ENCODE assay signal across 16 mouse cellular contexts in the genomic region with DNA sequence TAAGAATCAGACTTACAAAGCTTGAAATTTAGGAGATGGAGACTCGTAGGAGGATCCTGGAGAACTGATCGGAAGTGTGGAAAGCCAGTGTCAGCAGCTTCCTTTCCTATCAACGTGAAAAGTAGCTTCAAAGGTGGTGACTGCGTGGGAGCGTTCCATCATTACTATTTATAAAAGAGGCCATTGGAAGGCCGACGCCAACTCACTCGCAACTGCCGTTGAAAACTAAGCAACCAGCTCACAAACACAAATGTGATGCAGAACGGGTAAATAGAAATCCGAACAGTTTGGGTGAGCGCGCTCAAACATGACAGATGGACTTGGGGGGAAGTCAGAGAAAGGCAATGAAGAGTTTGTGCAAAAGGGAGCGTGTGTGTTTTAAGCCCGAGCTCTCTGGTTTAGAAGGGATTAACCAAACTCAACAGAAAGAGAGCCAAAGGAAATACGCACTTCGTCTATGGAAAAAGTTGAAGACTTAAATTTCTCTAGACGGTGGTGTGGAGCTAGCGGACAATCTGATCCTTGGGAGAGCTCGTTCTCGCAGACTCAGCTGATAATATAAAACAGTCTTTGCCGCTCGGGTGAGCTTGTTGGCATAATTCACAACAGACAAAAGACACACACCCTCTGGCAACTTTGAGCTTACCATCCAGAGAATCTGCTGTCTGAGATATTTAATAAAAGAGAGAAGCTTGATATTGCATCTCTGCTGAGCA. TPM values are rescaled to one million over a fixed set of nuclear protein-coding genes. Genes with fewer than 3 reads are reported as not detected.
DNase-seq lines count a peak whose midpoint lies in the region; ATAC-seq lines count a peak whose summit lies in the region.
"Had no signal": no experiment of that assay in that cellular context is flagged by ENCODE, and none has a peak within 500 bp of the region (broad histone marks: within the 10 kb centered on the region; RNA-seq: fewer than 3 reads in every experiment).

No protein-coding gene starts in this region.

- H3K27me3 ChIP-seq in kidney, embryonic 15.5 days = no peaks in the 10 kb centered on the region
- H3K27me3 ChIP-seq in midbrain, embryonic 14.5 days (ENCODE audit: control insufficient read depth, insufficient read depth, low read length) = no peaks in the 10 kb centered on the region
- H3K27me3 ChIP-seq: hindbrain, embryonic 12.5 days; liver, embryonic 12.5 days had no signal

- WGBS in kidney, embryonic 15.5 days = 59% methylated on average over 23 of the region's 23 CpGs
- 79% methylated on average over 23 of the region's 23 CpGs for WGBS in midbrain, embryonic 14.5 days

- peak overlapping the region; percentile 55; the same call in 1 of the 2 replicates for H3K27ac ChIP-seq in kidney, embryonic 15.5 days
- no peak overlapping the region for H3K27ac ChIP-seq in midbrain, embryonic 14.5 days (replicated peaks; ENCODE audit: low read depth, low read length)
- H3K27ac ChIP-seq: gastrocnemius, adult 2 months; hindbrain, embryonic 12.5 days; liver, embryonic 12.5 days had no signal

- H3K4me1 ChIP-seq in kidney, embryonic 15.5 days = 0 out of 2 replicates have a peak, but pooled peaks cover 4% of the 10 kb centered on the region
- no peaks in the 10 kb centered on the region for H3K4me1 ChIP-seq in midbrain, embryonic 14.5 days (ENCODE audit: control insufficient read depth, insufficient read depth, low read length)
- H3K4me1 ChIP-seq: hindbrain, embryonic 12.5 days; liver, embryonic 12.5 days had no signal

- H3K4me2 ChIP-seq in kidney, embryonic 15.5 days = no peak overlapping the region
- H3K4me2 ChIP-seq in midbrain, embryonic 14.5 days (ENCODE audit: low read length) = no peak overlapping the region
- H3K4me2 ChIP-seq: hindbrain, embryonic 12.5 days; liver, embryonic 12.5 days had no signal

- no peak overlapping the region for H3K9ac ChIP-seq in kidney, embryonic 15.5 days
- no peak overlapping the region for H3K9ac ChIP-seq in midbrain, embryonic 14.5 days (replicated peaks; ENCODE audit: low read length)
- H3K9ac ChIP-seq: hindbrain, embryonic 12.5 days; liver, embryonic 12.5 days had no signal

- H3K9me3 ChIP-seq in kidney, embryonic 15.5 days (replicated peaks) = no peaks in the 10 kb centered on the region
- H3K9me3 ChIP-seq in midbrain, embryonic 14.5 days (ENCODE audit: control insufficient read depth, low read length) = no peaks in the 10 kb centered on the region
- H3K9me3 ChIP-seq: hindbrain, embryonic 12.5 days; liver, embryonic 12.5 days had no signal

- H3K4me3 ChIP-seq in kidney, embryonic 15.5 days (replicated peaks) = no peak overlapping the region
- no peak overlapping the region for H3K4me3 ChIP-seq in midbrain, embryonic 14.5 days (replicated peaks; ENCODE audit: low read depth, low read length)
- H3K4me3 ChIP-seq: gastrocnemius, adult 2 months; hindbrain, embryonic 12.5 days; liver, embryonic 12.5 days; myocyte had no signal

- ATAC-seq in frontal cortex, adult (ENCODE audit: low TSS enrichment) = peak; percentile 64
- ATAC-seq in kidney, embryonic 15.5 days (replicated peaks; ENCODE audit: low FRiP score) = no peak
- ATAC-seq in midbrain, embryonic 14.5 days (ENCODE audit: low FRiP score, low TSS enrichment) = no peak
- ATAC-seq: activated CD4-positive, CD25-positive, alpha-beta regulatory T cell, adult 4 months; liver, embryonic 12.5 days had no signal

- no peaks in the 10 kb centered on the region for H3K36me3 ChIP-seq in kidney, embryonic 15.5 days
- H3K36me3 ChIP-seq in midbrain, embryonic 14.5 days (ENCODE audit: control insufficient read depth, insufficient read depth, low read length) = no peaks in the 10 kb centered on the region
- H3K36me3 ChIP-seq: hindbrain, embryonic 12.5 days; liver, embryonic 12.5 days had no signal

- DNase-seq in frontal cortex, postnatal 25 days (ENCODE audit: low spot score in 2 of 2) = no peak
- DNase-seq in kidney, postnatal 10 days = no peak
- peak; percentile 36 for DNase-seq in Muller cell, postnatal 12 days (ENCODE audit: inconsistent ontology term)
- DNase-seq in layer of hippocampus, postnatal 10 days (ENCODE audit: low spot score in 2 of 2) = peak; percentile 20 to 29
- DNase-seq in ovary, postnatal 10 days (ENCODE audit: low spot score) = no peak
- DNase-seq in midbrain, embryonic 14.5 days = no peak
- DNase-seq: cerebellum, postnatal 14 days; gastrocnemius, adult 2 months; kidney, postnatal 25 days; thymus, adult 18-20 months had no signal

RNA-seq across cellular contexts. Expression of gene Cdc42bpa, which starts 20.0 kb away (rescaled TPM):
- polyA plus RNA-seq in kidney, embryonic 15.5 days (2015; fragmentation: Nextera tagmentation; extraction: Ambion mirVana) = 18.0 and 18.5 TPM in 2 replicates
- total RNA-seq in layer of hippocampus, postnatal 10 days (2021) = 100 to 1,000 TPM; 220 to 243 TPM
- 29.5 and 31.8 TPM in 2 replicates for polyA plus RNA-seq in midbrain, embryonic 14.5 days (2014; fragmentation: Nextera tagmentation; extraction: Ambion mirVana)

Comparison
In these comparisons a context has a peak if more than half of its experiments do, and no peak if none do; other contexts are left out.
1. DNase-seq: peak in Muller cell, postnatal 12 days (single experiment) and layer of hippocampus, postnatal 10 days (2 of 2); none in frontal cortex, postnatal 25 days (0 of 2), kidney, postnatal 10 days (single experiment), ovary, postnatal 10 days (single experiment) and midbrain, embryonic 14.5 days (single experiment).